Mouse (Mus musculus) T-helper 1 cell (primary cell): ENCODE measurements around the gene Bpifa3.
"Not testable (repeated sequence)": the region's sequence is repeated elsewhere in the genome, so short reads cannot be mapped to it uniquely, and the experiment has no call there.

Source experiments
- in situ Hi-C: fragments of 300-600 bp; cut with MboI, MseI; formaldehyde crosslinking; loops from one replicate; pipeline ENCODE4 v1.15.1; 2025; ENCODE audit warnings: high pct_unique_total_duplicates

The Bpifa3 gene

GRCm38 (mm10) chr2:154130120-154130519 is at the start of gene Bpifa3:
TSS of gene Bpifa3 (plus strand) at chr2:154130336.
- in situ Hi-C loops: no loop called here

- in situ Hi-C loops: no loop called here
These were observed 32.4 kb upstream of the Bpifa3 start for GRCm38 (mm10) chr2:154097734-154098133.

GRCm38 (mm10) chr2:154117381-154117780 is 12.8 kb upstream of the Bpifa3 start:
- in situ Hi-C loops: loop anchor here (5.0 to 10.0 kb wide), 2 partner anchors 50 to 1177 kb away; no protein-coding TSS in a partner anchor

DNA sequence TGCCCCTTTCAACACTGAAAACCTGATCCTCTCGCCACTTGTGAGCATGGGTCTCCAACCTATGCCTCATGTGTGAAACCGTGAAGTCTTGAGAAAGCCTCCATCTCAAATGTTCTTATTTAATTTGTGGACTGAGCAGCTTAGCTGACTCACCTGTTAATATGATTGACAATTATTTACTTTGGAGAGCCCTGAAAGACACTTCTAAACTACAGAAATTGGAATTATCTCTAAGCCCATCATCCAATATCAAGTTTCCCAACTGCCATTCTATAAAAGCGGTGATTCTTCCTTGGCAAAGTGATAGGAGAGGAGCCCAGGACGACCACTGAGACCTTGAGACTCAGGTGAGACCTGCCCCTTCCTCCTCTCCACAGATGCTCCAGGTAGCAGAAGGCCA is 12.4 kb downstream of the Bpifa3 start, which contains the start of gene Bpifa1:
Bpifa1 (plus strand) TSS at position 301 of the 400 bp plus-strand sequence.
- in situ Hi-C loops: no loop called here

DNA sequence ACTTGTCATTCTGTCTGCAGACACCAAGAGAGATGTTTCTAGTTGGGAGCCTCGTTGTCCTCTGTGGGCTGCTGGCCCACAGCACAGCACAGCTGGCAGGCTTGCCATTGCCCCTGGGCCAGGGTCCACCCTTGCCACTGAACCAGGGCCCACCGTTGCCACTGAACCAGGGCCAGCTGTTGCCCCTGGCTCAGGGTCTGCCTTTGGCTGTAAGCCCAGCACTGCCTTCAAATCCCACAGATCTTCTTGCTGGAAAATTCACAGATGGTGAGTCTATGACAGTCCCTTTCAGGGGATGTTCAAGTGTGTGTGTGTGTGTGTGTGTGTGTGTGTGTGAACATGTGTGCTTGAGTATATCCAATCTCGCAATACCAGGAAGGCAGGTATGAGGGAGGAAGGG is 13.6 kb downstream of the Bpifa3 start:
- in situ Hi-C loops: no loop called here

DNA sequence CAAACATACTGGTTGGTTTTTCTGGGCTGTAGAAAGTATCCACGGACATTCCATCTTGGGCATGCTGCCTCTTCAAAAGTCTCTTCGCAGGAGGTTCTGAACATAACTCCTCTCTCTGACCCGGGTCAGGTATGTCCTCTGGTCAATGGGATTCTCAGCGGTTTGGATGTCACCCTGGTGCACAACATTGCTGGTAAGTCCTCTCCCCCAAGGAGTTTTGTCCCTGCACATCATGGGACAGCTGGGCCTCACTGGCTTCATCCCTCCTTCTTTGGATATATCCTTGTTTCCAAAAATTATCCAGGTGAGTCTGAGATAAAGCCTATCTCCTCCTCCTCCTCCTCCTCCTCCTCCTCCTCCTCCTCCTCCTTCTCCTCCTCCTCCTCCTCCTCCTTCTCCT is 17.4 kb downstream of the Bpifa3 start:
- in situ Hi-C loops: no loop called here

DNA sequence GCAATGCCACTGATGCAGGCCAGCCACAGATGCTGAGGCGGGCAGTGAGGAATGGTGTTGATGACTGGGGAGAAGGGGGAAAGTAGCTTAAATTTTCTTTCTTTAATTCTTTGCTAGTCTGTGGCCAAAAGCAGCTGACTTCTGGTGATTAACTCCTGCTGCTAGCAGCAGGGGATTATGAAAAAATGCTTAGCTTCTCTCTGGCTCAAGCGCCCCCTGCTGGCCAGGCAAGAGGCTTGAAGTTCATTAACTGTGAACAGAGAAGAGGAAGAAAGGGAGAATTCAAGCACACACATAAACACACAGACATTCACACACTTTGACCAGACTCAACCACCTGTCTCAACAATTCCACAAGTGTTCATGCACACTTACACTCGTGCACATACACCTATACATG is 28.3 kb downstream of the Bpifa3 start:
- in situ Hi-C loops: no loop called here

DNA sequence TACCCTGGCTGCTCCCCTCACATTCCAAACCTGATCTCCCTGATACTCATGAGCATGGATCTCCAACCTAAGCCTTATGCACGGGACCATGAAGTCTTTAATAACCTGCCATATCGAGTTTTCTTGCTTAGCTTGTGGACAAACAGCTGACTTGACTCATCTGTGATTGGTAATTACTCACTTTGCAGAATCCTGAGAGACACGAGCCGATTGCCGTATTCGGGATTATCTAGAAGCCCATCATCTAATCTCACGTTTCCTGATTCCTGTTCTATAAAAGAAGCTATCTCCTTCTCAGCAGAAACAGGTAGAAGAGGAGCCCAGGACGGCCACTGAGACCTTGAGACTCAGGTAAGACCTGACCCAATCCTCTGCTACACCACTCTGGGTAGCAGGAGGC is 32.2 kb downstream of the Bpifa3 start, which contains the start of gene Bpifa5:
Bpifa5 (plus strand) TSS at position 301 of the 400 bp plus-strand sequence.
- in situ Hi-C loops: no loop called here

DNA sequence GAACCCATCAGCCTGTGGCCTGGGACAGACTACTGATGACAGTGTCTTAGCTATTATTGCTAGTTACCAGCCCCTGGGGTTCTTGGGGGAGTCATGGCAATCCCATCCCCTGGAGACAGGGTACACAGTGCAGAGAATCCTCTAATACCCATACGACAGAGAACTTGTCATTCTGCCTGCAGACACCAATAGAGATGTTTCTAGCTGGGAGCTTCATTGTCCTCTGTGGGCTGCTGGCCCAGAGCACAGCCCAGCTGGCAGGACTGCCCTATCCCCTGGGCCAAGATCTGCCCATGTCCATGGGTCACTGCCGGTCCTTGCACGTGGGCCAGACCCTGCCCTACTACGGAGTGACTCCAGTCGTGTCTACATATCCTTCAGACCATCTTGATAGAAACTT is 33.2 kb downstream of the Bpifa3 start:
- in situ Hi-C loops: no loop called here

- in situ Hi-C loops: no loop called here
These were observed 39.0 kb downstream of the Bpifa3 start for GRCm38 (mm10) chr2:154169172-154169571.

- in situ Hi-C loops: no loop called here
These were observed 41.5 kb downstream of the Bpifa3 start for GRCm38 (mm10) chr2:154171621-154172020.

GRCm38 (mm10) chr2:154173313-154173712 is 43.2 kb downstream of the Bpifa3 start:
- in situ Hi-C loops: no loop called here

DNA sequence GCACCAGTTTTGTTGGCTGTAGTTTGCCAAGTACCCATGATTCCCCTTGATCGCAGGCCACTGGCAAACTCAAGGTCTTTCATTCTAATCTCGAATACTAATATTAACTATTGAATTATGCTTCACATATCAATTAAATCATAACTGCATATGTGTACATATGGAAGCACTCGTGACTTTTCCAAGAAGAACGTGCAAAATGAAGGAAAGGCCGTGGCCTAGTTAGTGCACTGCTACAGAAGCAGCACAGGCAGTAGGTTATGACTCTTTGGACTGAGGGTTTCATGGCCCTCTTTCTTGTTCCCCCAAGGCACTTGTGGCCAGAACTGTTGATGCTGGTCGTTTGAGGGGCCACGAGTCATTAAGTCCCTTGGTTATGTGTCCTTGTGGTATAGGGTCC is 51.8 kb downstream of the Bpifa3 start:
- in situ Hi-C loops: not testable (repeated sequence)

GRCm38 (mm10) chr2:154183061-154183460 is 52.9 kb downstream of the Bpifa3 start:
- in situ Hi-C loops: not testable (repeated sequence)

DNA sequence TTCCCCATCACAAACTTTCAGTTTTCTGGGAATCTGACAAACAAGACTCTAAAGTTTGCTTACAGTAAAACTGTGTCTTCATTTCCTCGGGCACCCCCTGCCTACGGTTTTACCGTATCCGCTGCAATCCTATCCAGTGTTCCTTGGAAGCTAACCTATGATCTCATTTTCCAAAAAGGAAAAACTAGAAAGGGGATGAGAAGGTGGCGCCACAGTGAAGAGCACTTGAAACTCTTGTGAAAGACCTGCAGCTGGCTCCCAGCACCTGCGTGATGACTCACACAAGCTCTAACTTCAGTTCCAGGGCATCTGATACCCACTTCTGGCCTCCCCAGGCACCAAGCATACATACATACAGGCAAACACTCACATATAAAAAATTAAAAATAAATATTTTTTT is 55.2 kb downstream of the Bpifa3 start:
- in situ Hi-C loops: no loop called here

DNA sequence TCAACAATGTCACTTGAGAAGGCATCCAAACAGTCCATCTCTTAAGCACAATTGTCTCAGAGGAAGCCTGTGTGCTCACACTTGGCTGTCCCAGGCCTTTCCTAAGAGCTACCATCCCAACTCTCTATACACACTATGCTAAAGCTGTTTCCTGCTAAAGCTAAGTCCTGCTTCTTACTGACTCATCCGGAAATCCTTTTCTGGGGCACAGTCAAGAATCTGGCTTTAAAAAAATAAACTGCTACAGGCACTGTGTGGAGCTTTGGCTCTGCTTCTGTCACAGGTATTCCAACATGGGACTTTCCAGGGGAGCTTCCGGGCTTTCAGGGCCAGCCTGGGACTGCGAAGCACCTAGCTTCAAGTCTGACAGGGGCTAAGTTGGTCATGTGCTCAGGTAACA is 55.6 kb downstream of the Bpifa3 start:
- in situ Hi-C loops: no loop called here

DNA sequence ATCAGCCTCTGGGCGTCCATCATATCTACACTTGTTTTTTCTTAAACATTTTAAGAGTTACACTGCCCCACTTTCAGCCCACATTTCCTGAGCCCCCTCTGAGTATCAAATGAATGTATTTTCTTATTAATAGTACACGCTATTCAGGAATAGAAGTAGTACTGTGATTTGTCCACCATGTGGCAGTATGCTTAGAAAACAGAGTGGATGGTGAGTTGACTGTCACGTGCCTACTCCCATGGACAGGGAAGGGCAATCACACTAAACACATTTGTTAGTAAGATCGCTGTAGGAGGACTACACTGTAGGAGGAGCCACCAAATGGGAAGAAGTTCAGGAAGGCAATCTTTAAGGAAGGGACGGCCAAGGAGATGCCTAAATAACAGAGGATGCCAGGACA is 57.3 kb downstream of the Bpifa3 start:
- in situ Hi-C loops: no loop called here
